Mouse (Mus musculus) heart, postnatal 14 days (tissue): ENCODE results near the gene Tatdn3. TPM values are rescaled to one million over a fixed set of nuclear protein-coding genes. Genes with fewer than 3 reads are reported as not detected.

Experiments
- total RNA-seq, 2 experiments: library from RNA; stranded (reverse); gene quantifications; 2 replicates each; pipeline ENCODE4 v1.2.3; 2021

The Tatdn3 gene
- total RNA-seq, 2 experiments from 2014 or later: 14.4 to 20.7 TPM

Other genes starting within 250 kb of the Tatdn3 start
- gene Rps6kc1, start 151.2 kb downstream of the Tatdn3 start, total RNA-seq: 10 to 100 TPM; 16.3 to 19.2 TPM
- gene Angel2, start 137.8 kb downstream of the Tatdn3 start, total RNA-seq: 10 to 100 TPM; 30.1 to 33.0 TPM
- gene Vash2, start 83.6 kb downstream of the Tatdn3 start, total RNA-seq: 1 to 10 TPM; 1.4 to 1.7 TPM
- gene Flvcr1, start 36.8 kb downstream of the Tatdn3 start, total RNA-seq: 1 to 10 TPM; 6.4 to 7.0 TPM
- gene Spata45, start 26.3 kb downstream of the Tatdn3 start, total RNA-seq: not detected
- gene Nsl1, start 80 bp upstream of the Tatdn3 start, total RNA-seq: 1 to 10 TPM in 1 of 2 experiments, under 1 TPM in 1; 0.65 to 1.4 TPM
- gene Batf3, start 34.9 kb upstream of the Tatdn3 start, total RNA-seq: not detected
- gene Fam71a, start 101.9 kb upstream of the Tatdn3 start, total RNA-seq: not detected
- gene Atf3, start 155.1 kb upstream of the Tatdn3 start, total RNA-seq: 1 to 10 TPM; 4.5 to 9.5 TPM